Mouse (Mus musculus) 416B (cell line): ENCODE measurements around the gene Ino80b.

Experiments used
- DNase-seq: peaks from one replicate; pipeline ENCODE4 v3.0.0; 2011; ENCODE audit warnings: low read depth

The Ino80b gene

DNA sequence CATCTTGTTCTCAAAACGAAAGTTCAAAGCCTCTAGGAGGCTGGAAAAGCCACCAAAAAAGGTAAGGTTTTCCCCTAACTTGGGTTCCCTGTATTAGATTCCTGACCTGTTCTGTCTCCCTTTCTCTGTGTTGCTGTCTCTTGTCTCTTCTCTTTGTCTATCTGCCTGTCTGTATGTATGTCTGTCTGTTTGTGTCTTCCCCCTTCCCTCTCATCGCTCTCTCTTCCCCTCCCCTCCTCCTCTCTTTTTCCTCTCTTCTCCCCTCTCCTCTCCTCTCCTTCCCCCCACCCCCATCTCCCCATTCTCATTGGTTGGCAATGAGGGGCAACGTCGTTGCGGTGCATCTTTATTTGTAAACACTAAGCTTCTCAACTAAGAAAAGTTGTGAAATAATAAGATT lies at the start of gene Ino80b:
TSS of gene Ino80b (minus strand) at position 101 of the 400 bp plus-strand sequence.
- no peak for DNase-seq

DNA sequence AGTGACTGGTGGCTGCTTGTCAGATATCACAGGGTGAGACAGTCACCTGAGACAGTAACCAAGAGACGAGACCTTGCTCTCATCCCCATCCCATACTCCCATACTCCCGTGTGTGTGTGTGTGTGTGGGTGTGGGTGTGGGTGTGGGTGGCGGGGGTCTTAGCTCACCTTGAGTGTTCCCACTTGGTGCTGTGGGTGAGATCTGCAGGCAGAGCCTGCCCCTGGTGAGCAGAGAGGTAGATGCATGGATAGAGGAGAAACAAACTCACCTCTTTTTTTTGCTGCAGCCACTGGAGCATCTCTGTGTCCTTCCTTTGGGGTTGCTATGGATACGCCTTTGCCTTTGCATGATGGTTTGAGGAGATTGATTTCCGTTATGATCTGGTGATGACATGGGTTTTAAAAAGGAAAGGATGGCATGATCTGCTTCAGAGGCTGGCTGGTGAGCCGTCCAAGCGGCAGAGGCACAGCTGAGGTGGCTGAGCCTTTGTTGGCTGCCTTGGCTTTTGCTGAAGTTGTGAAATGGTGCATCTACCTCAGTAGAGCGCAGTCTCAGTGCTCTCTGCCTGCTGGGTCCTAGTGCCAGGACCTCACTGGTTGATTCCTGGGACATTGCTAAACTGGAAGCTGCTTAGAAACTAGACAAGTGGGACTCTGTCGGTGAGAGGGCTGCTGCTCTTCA lies 47.1 kb upstream of the Ino80b start:
- DNase-seq = no peak

GRCm38 (mm10) chr6:83171063-83171462 lies 45.8 kb upstream of the Ino80b start:
- no peak for DNase-seq

DNA sequence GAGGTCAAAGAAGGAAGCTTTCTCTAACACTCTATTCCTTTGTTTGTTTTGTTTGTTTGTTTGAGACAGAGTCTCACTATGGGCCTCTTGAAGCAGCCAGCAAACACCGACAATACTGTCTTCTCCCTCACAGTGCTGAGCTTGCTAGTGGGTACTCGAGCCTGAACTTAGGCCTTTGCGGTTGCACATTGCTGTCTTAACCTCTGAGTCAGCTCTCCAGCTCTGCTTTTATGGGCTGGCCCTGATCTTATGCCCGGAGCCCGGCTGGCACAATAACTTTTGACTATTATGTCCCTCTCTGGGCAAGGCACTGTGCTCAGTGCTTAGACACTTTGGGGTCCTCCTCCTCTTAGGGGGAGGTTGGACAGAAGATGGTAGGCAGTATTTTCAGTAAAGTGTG lies 44.6 kb upstream of the Ino80b start:
- no peak for DNase-seq

- DNase-seq = peak; percentile 63
These were observed 41.0 kb upstream of the Ino80b start for GRCm38 (mm10) chr6:83166243-83166630.

GRCm38 (mm10) chr6:83165607-83166242 lies 40.5 kb upstream of the Ino80b start, which contains the start of gene Dctn1:
TSS of gene Dctn1 (plus strand) at chr6:83165920.
- peak; percentile 95 for DNase-seq

GRCm38 (mm10) chr6:83165026-83165606 lies 39.9 kb upstream of the Ino80b start:
- no peak for DNase-seq

- DNase-seq = peak; percentile 76
These were observed 37.5 kb upstream of the Ino80b start for GRCm38 (mm10) chr6:83162701-83163100.

- no peak for DNase-seq
These were observed 36.9 kb upstream of the Ino80b start for GRCm38 (mm10) chr6:83161921-83162641.

- no peak for DNase-seq
These were observed 36.2 kb upstream of the Ino80b start for GRCm38 (mm10) chr6:83161442-83161841.

GRCm38 (mm10) chr6:83159456-83159855 lies 34.2 kb upstream of the Ino80b start:
- peak; percentile 84 for DNase-seq

GRCm38 (mm10) chr6:83156259-83156684 lies 31.0 kb upstream of the Ino80b start, which contains the start of the genes Wdr54 and 1700003E16Rik:
TSS of gene Wdr54 (minus strand) at chr6:83156397.
TSS of gene 1700003E16Rik (plus strand) at chr6:83156404.
- DNase-seq = peak; percentile 59

DNA sequence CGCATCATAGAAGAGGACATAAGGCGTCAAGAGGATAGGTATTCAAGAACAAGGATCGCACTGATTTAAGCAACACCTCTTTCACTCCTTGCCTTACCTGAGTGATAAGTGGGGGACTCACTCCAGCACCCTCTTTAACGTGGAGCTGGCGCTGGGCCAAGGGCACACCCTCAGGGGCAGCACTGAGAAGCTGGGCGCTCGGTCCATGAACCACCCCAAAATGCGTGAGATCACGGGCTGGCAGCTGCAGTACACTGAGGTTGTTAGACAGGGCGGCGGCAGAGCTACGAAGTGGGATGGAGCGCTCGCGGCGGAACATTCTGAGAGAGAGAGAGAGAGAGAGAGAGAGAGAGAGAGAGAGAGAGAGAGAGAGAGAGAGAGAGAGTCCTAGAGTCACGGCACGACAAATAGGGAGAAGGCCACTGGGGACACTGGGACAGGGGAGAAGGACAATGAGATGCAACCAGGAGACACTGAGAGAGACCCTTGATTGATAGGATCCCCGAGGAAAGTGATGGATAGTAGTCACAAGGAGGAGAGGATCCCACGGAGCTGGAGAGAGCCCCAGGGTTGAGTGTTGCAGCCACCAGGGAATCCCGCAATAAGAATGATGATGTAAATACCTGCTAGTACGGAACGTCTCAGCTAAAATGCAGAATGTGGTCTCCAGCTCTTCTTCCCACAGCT lies 30.5 kb upstream of the Ino80b start:
- no peak for DNase-seq

GRCm38 (mm10) chr6:83153485-83153884 lies 28.3 kb upstream of the Ino80b start:
- DNase-seq = no peak

- no peak for DNase-seq
These were observed 27.8 kb upstream of the Ino80b start for GRCm38 (mm10) chr6:83153038-83153437.

GRCm38 (mm10) chr6:83151721-83152120 lies 26.5 kb upstream of the Ino80b start:
- no peak for DNase-seq

DNA sequence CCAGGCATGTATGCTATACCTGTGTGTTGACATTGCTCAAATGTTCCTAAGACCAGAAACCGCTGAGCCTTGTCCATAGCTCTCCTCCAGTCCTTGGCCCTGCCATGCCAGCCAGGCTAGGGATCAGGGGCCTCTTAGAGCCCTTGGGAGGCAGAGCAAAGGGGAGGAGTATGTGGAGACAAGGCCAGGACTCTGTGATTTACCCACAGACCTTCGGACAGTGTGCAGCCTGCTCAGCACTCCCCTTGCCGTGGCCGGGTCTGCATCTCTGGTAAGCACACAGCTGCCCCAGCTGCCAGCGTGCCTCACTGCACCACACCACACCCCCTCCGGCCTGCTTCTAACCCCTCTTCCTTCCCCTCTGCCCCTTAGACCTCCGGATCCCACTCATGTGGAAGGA lies 22.0 kb upstream of the Ino80b start:
- no peak for DNase-seq

DNA sequence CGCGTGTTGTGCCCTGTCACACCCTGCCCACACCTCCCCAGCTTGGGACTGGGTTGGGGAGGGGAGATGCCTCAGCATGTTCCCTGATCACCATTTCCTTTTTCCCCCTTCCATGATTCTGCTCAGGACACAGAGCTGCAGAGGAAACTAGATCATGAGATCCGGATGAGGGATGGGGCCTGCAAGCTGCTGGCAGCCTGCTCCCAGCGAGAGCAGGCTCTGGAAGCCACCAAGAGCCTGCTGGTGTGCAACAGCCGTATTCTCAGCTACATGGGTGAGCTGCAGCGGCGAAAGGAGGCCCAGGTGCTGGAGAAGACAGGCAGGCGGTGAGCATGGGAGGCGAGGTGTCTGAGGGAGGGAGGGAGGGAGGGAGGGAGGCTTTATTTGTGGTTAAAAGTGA lies 20.6 kb upstream of the Ino80b start:
- no peak for DNase-seq

DNA sequence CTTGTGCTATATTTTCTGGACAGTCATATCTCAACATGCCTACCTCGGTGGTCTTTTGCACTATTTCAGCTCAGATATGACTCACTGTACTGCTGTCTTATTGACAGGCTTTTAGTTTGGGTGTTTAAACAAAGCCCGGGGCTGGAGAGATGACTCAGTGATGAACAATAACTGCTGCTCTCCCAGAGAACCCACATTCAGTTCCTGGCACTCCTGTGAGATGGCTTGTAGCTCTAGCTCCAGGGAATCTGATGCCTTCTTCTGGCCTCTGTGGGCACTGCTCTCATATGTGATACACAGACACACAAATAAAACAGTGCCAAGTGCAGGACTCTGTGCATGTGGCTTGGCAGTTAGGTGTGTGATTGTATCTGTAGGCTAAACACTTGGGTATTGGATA lies 20.0 kb upstream of the Ino80b start:
- DNase-seq = peak; percentile 75

- no peak for DNase-seq
These were observed 17.7 kb upstream of the Ino80b start for GRCm38 (mm10) chr6:83142886-83143285.

DNA sequence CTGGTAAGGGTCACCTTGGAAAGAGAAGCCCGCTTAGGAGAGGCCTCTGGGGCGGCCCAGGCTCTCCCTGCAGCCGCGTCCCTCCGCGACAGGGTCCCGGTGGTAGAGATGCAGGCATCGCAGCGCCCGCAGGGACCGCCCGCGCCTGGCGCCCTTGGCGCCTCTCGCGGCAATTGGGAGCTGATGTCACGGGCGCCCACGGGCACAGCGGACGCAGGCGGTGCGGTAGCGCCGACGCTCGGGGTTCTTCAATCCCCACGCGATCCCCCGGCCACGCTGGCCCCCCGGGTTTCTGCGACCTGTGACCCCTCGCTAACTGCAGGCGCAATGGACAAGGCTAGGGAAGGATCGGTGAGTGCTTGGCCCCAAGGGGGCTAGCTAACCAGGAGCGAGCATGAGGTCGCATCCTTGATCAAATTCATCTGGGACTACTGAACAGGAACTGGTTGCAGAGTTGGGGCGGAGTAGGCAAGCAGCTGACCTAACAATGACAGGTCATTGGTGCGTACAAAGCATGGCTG lies 17.0 kb upstream of the Ino80b start:
- DNase-seq = no peak

- no peak for DNase-seq
These were observed 16.4 kb upstream of the Ino80b start for GRCm38 (mm10) chr6:83141636-83142035.
